Mouse (Mus musculus) cerebellum, postnatal 25 days (tissue): Measurements from ENCODE around the gene Pus7l.

Source experiments
- DNase-seq, 2 experiments: peaks; one replicate each; pipeline ENCODE4 v3.0.0; 2021; ENCODE audit warnings: mixed read lengths in 2 of 2

Gene Pus7l

DNA sequence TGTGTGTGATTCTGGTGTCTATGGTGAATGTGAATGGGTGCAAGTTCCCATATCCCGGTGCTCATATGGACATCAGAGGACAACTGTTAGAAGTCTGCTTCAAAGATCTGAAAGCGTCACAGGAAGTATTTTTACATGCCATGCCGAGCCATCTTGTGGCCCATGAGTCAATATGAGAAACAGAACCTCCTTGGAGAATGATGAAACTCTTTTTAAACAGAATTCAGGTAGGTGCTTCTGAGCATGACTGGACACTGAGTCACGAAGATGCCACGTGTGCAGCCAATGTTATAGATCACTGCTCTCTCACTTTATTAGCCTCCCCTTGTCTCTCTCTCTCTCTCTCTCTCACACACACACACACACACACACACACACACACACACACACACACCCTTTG is 67.4 kb downstream of the Pus7l start:
- DNase-seq: no peak
